Mouse (Mus musculus) testis, postnatal 10 days (tissue): ENCODE data around the gene Casq1.
A peak's percentile ranks its signal among the peaks of the same experiment; 100 is the strongest.
"Not testable (repeated sequence)": the region's sequence is repeated elsewhere in the genome, so short reads cannot be mapped to it uniquely, and the experiment has no call there.

Experiments
- DNase-seq: peaks from one replicate; pipeline ENCODE4 v3.0.0; 2021; ENCODE audit warnings: low spot score

The Casq1 gene

GRCm38 (mm10) chr1:172219451-172220406 lies at the start of gene Casq1:
TSS of gene Casq1 (minus strand) at chr1:172219868.
- no peak for DNase-seq

GRCm38 (mm10) chr1:172261477-172262078 lies 41.9 kb upstream of the Casq1 start, which contains the start of gene Igsf8:
TSS of gene Igsf8 (plus strand) at chr1:172261641.
- DNase-seq = no peak

GRCm38 (mm10) chr1:172258314-172258713 lies 38.6 kb upstream of the Casq1 start, which contains the start of gene Atp1a4:
TSS of gene Atp1a4 (minus strand) at chr1:172258414.
- DNase-seq = no peak

- no peak for DNase-seq
Observed at GRCm38 (mm10) chr1:172247679-172248078, 28.0 kb upstream of the Casq1 start.

GRCm38 (mm10) chr1:172247216-172247615 lies 27.5 kb upstream of the Casq1 start:
- DNase-seq = no peak

- DNase-seq = not testable (repeated sequence)
Observed at GRCm38 (mm10) chr1:172244645-172245044, 25.0 kb upstream of the Casq1 start.

GRCm38 (mm10) chr1:172243547-172244205 lies 24.0 kb upstream of the Casq1 start:
- peak; percentile 64 for DNase-seq

- DNase-seq = no peak
Observed at GRCm38 (mm10) chr1:172242401-172242800, 22.7 kb upstream of the Casq1 start.

- DNase-seq = no peak
Observed at GRCm38 (mm10) chr1:172240945-172241708, 21.5 kb upstream of the Casq1 start.

GRCm38 (mm10) chr1:172229215-172229614 lies 9.5 kb upstream of the Casq1 start:
- DNase-seq = no peak

GRCm38 (mm10) chr1:172228209-172228608 lies 8.5 kb upstream of the Casq1 start:
- DNase-seq = no peak

- DNase-seq = no peak
Observed at GRCm38 (mm10) chr1:172221297-172222063, 1.8 kb upstream of the Casq1 start.

GRCm38 (mm10) chr1:172220414-172220813 lies 746 bp upstream of the Casq1 start:
- DNase-seq = no peak

- no peak for DNase-seq
Observed at GRCm38 (mm10) chr1:172218164-172218910, 1.3 kb downstream of the Casq1 start.

GRCm38 (mm10) chr1:172217148-172217547 lies 2.5 kb downstream of the Casq1 start:
- DNase-seq = peak; percentile 96

- no peak for DNase-seq
Observed at GRCm38 (mm10) chr1:172214748-172215147, 4.9 kb downstream of the Casq1 start.

- peak; percentile 27 for DNase-seq
Observed at GRCm38 (mm10) chr1:172213771-172214170, 5.9 kb downstream of the Casq1 start.

GRCm38 (mm10) chr1:172212776-172213175 lies 6.9 kb downstream of the Casq1 start:
- peak; percentile 34 for DNase-seq

- peak; percentile 78 for DNase-seq
Observed at GRCm38 (mm10) chr1:172207111-172207584, 12.5 kb downstream of the Casq1 start.
